Mouse (Mus musculus): ENCODE measurements around the gene Gm20075. TPM values are rescaled to one million over a fixed set of nuclear protein-coding genes. Genes with fewer than 3 reads are reported as not detected.

Gene Gm20075
- total and polyA plus RNA-seq, 3 experiments = 2.9 to 14.1 (median 7.6) TPM

- Histone ChIP-seq H3K4me3 (replicated peaks in 1 of 3; ENCODE audit: low read depth in 2 of 3, low read length in 2 of 3, poor library complexity in 1 of 3) (no peak overlapping the region), H3K9me3 (replicated peaks; ENCODE audit: low read length) (no peaks in the 10 kb centered on the region), H3K4me1 (ENCODE audit: control insufficient read depth in 1 of 2, insufficient read depth in 2 of 2) (no peaks in the 10 kb centered on the region), H3K9ac (ENCODE audit: insufficient read depth, low read depth) (no peak overlapping the region), H3K79me2 (replicated peaks; ENCODE audit: control insufficient read depth, extremely low read depth, insufficient read depth, poor library complexity, severe bottlenecking) (no peaks in the 10 kb centered on the region), H3K27ac (ENCODE audit: insufficient read depth, low read depth) (no peak overlapping the region), H3K27me3 (replicated peaks) (no peaks in the 10 kb centered on the region), H3K4me2 (ENCODE audit: insufficient read depth, low read depth, poor library complexity, severe bottlenecking) (no peak overlapping the region), H3K36me3 (replicated peaks in 1 of 2; ENCODE audit: control insufficient read depth in 1 of 2, insufficient read depth in 1 of 2, low read length in 1 of 2) (no peaks in the 10 kb centered on the region)
- no peak for DNase-seq (ENCODE audit: extremely low read depth)
- in situ Hi-C loops (cut with MboI; ENCODE audit: low pct_ligation_motif_present, low pct_unique_long_range_greater_than_20kb, low sequenced_read_pairs) = no loop called here
- TF ChIP-seq GABPA (IDR thresholded peaks at IDR 0.05; ENCODE audit: insufficient replicate concordance, low read depth, low read length) (no peak), TCF12 (IDR thresholded peaks at IDR 0.05; ENCODE audit: low read depth, low read length) (no peak), HCFC1 (IDR thresholded peaks at IDR 0.05; ENCODE audit: low read depth, low read length) (no peak), CTCF (conservative IDR thresholded peaks at IDR 0.05 in 1 of 2, IDR thresholded peaks at IDR 0.05 in 1 of 2; ENCODE audit: low read depth in 2 of 2, low read length in 2 of 2) (no peak), ETS1 (conservative IDR thresholded peaks at IDR 0.05; ENCODE audit: low read depth, low read length) (no peak), MEF2A (IDR thresholded peaks at IDR 0.05; ENCODE audit: borderline replicate concordance, low read depth, low read length) (no peak), IRF4 (IDR thresholded peaks at IDR 0.05; ENCODE audit: low read depth, low read length) (no peak), USF2 (conservative IDR thresholded peaks at IDR 0.05; ENCODE audit: low read depth, low read length) (no peak), UBTF (IDR thresholded peaks at IDR 0.05; ENCODE audit: low read depth, low read length) (no peak), MAZ (IDR thresholded peaks at IDR 0.05; ENCODE audit: low read depth, low read length) (no peak), ZC3H11A (IDR thresholded peaks at IDR 0.05; ENCODE audit: low read depth, low read length) (no peak), ZKSCAN1 (IDR thresholded peaks at IDR 0.05; ENCODE audit: borderline replicate concordance, low read depth, low read length) (no peak)
- dilution Hi-C loops (cut with MboI; ENCODE audit: extremely low pct_ligation_motif_present, extremely low pct_unique_long_range_greater_than_20kb, low sequenced_read_pairs) = no loop called here
Measured at GRCm38 (mm10) chr13:96039536-96039935, 41.6 kb downstream of the Gm20075 start.

DNA sequence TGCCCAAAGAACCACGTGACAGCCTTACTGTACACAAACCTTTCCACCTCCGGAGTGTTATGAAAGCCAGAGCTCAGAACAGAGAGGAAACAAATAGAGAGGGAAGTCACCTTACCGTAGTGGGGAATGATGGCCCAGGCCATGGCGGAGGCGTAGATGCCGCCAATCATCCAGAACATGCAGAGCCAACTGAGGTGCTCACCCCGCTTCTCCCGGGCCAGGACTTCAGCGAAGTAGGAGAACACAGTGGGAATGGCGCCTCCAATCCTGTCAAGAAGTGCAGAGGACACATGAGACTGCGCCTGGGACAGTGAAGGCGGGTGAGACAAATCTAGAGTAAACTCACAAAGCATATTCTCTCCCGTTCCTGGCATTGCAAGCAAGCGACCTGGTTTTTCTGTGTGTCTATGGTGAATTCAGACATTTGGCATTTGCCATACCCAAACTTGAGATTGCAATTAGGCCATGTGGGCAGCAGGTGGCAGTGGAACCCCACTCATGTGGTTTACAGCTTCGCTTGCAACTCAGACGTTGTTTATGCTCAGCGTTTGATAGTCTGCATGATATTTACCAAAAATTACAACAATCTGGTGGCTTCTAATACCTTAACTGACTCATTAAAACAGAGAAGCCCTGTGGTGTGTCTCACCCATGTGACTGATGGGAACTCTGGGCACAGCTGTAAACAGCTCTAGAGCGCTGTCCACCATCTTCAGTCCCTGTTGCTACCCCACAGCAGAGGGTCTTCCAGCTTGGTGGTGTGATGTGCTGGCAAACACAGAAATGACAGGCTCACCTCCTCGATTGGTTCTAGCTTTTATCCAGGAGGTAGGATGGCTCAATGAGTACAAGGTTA is 50.6 kb downstream of the Gm20075 start:
- Histone ChIP-seq H3K27me3 (replicated peaks) (no peaks in the 10 kb centered on the region), H3K4me3 (replicated peaks in 1 of 3; ENCODE audit: low read depth in 2 of 3, low read length in 2 of 3, poor library complexity in 1 of 3) (no peak overlapping the region), H3K27ac (ENCODE audit: insufficient read depth, low read depth) (no peak overlapping the region), H3K79me2 (replicated peaks; ENCODE audit: control insufficient read depth, extremely low read depth, insufficient read depth, poor library complexity, severe bottlenecking) (no peaks in the 10 kb centered on the region), H3K4me1 (ENCODE audit: control insufficient read depth in 1 of 2, insufficient read depth in 2 of 2) (peaks cover 0 to 3% of the 10 kb centered on the region in 2 experiments; a peak in 1 of 4 replicates), H3K9ac (ENCODE audit: insufficient read depth, low read depth) (no peak overlapping the region), H3K36me3 (replicated peaks in 1 of 2; ENCODE audit: control insufficient read depth in 1 of 2, insufficient read depth in 1 of 2, low read length in 1 of 2) (no peaks in the 10 kb centered on the region), H3K9me3 (replicated peaks; ENCODE audit: low read length) (no peaks in the 10 kb centered on the region), H3K4me2 (ENCODE audit: insufficient read depth, low read depth, poor library complexity, severe bottlenecking) (no peak overlapping the region)
- TF ChIP-seq UBTF (IDR thresholded peaks at IDR 0.05; ENCODE audit: low read depth, low read length) (no peak), CTCF (conservative IDR thresholded peaks at IDR 0.05 in 1 of 2, IDR thresholded peaks at IDR 0.05 in 1 of 2; ENCODE audit: low read depth in 2 of 2, low read length in 2 of 2) (peak; percentile 89 to 93), SMC3 (IDR thresholded peaks at IDR 0.05; ENCODE audit: low read depth, low read length) (peak; percentile 89), NELFE (IDR thresholded peaks at IDR 0.05; ENCODE audit: low read depth, low read length) (no peak), ZC3H11A (IDR thresholded peaks at IDR 0.05; ENCODE audit: low read depth, low read length) (peak; percentile 50), USF2 (conservative IDR thresholded peaks at IDR 0.05; ENCODE audit: low read depth, low read length) (no peak), RAD21 (IDR thresholded peaks at IDR 0.05; ENCODE audit: low read depth, low read length) (peak; percentile 98), GABPA (IDR thresholded peaks at IDR 0.05; ENCODE audit: insufficient replicate concordance, low read depth, low read length) (no peak), USF1 (IDR thresholded peaks at IDR 0.05; ENCODE audit: low read depth, low read length) (no peak)
- in situ Hi-C loops (cut with MboI; ENCODE audit: low pct_ligation_motif_present, low pct_unique_long_range_greater_than_20kb, low sequenced_read_pairs) = no loop called here
- peak; percentile 69 for DNase-seq (ENCODE audit: extremely low read depth)
- dilution Hi-C loops (cut with MboI; ENCODE audit: extremely low pct_ligation_motif_present, extremely low pct_unique_long_range_greater_than_20kb, low sequenced_read_pairs) = no loop called here

Other genes with a start within 250 kb of the Gm20075 start
- gene Iqgap2, start 189.5 kb downstream of the Gm20075 start, total RNA-seq (2012; rRNA removed) = 0.08 TPM in 2 replicates
- gene Iqgap2, start 189.5 kb downstream of the Gm20075 start, total RNA-seq (2014; rRNA removed) = 0.11 and 0.14 TPM in 2 replicates
- gene Iqgap2, start 189.5 kb downstream of the Gm20075 start, polyA plus RNA-seq (2012; ENCODE audit: insufficient read length, low read depth) = 0.07 and 0.14 TPM in 2 replicates
- not detected in 2 replicates for gene Gm17190, start 678 bp upstream of the Gm20075 start, total RNA-seq (2012; rRNA removed)
- not detected in 2 replicates for gene Gm17190, start 678 bp upstream of the Gm20075 start, total RNA-seq (2014; rRNA removed)
- gene Gm17190, start 678 bp upstream of the Gm20075 start, polyA plus RNA-seq (2012; ENCODE audit: insufficient read length, low read depth) = 0.74 and 2.0 TPM in 2 replicates
- 0.04 and 0.13 TPM in 2 replicates for gene Sv2c, start 51.2 kb upstream of the Gm20075 start, total RNA-seq (2012; rRNA removed)
- gene Sv2c, start 51.2 kb upstream of the Gm20075 start, total RNA-seq (2014; rRNA removed) = 0.04 and 0.08 TPM in 2 replicates
- gene Sv2c, start 51.2 kb upstream of the Gm20075 start, polyA plus RNA-seq (2012; ENCODE audit: insufficient read length, low read depth) = not detected in 2 replicates

Data from CH12.LX (cell line).